Mouse (Mus musculus) ES-E14 (cell line): ENCODE data around the gene Cdh13. TPM values are rescaled to one million over a fixed set of nuclear protein-coding genes. Genes with fewer than 3 reads are reported as not detected.
A peak's percentile ranks its signal among the peaks of the same experiment; 100 is the strongest.
"Not testable (repeated sequence)": the region's sequence is repeated elsewhere in the genome, so short reads cannot be mapped to it uniquely, and the experiment has no call there.

Experiments used
- DNase-seq: peaks from one replicate; pipeline ENCODE4 v3.0.0-alpha.2; 2013; ENCODE audit warnings: low read depth, low spot score
- H3K27ac ChIP-seq: 2 replicates; pipeline ENCODE4 v1.5.1; 2012; ENCODE audit warnings: low read depth, mild to moderate bottlenecking, low read length, moderate library complexity, mixed read lengths; ENCODE audit not compliant: poor library complexity, insufficient read depth, severe bottlenecking
- H3K36me3 ChIP-seq: 2 replicates; pipeline ENCODE4 v1.6.1; 2012; ENCODE audit warnings: mild to moderate bottlenecking, low read length, moderate library complexity, mixed read lengths; ENCODE audit not compliant: control insufficient read depth, poor library complexity, insufficient read depth, severe bottlenecking
- H3K4me1 ChIP-seq, 2 experiments: fragments of 150-350 bp in 1 of 2; sonication (generic) in 1 of 2; 2 replicates each; pipeline ENCODE4 v1.6.1; 2012; ENCODE audit warnings: low read length in 2 of 2, mild to moderate bottlenecking in 1 of 2, mixed read lengths in 1 of 2; ENCODE audit not compliant: control insufficient read depth in 2 of 2, insufficient read depth in 2 of 2, poor library complexity in 1 of 2
- H3K4me3 ChIP-seq, 2 experiments: fragments of 150-350 bp in 1 of 2; sonication (generic) in 1 of 2; 2 replicates each; pipeline ENCODE4 v1.5.1; 2012; ENCODE audit warnings: low read length in 2 of 2, low read depth in 1 of 2, mild to moderate bottlenecking in 1 of 2, mixed read lengths in 1 of 2; ENCODE audit not compliant: insufficient read depth in 1 of 2, poor library complexity in 1 of 2, severe bottlenecking in 1 of 2
- H3K9ac ChIP-seq: 2 replicates; pipeline ENCODE4 v1.6.1; 2012; ENCODE audit warnings: low read depth, mild to moderate bottlenecking, low read length, mixed read lengths; ENCODE audit not compliant: poor library complexity, insufficient read depth, severe bottlenecking
- H3K9me3 ChIP-seq: fragments of 150-350 bp; sonication (generic); 2 replicates; pipeline ENCODE4 v1.6.1; 2012; ENCODE audit warnings: low read depth, mild to moderate bottlenecking, low read length; ENCODE audit not compliant: control insufficient read depth, insufficient read depth
- CHD2 ChIP-seq: IDR thresholded peaks from 2 replicates; pipeline ENCODE4 v1.6.1; 2014; ENCODE audit warnings: mild to moderate bottlenecking, low read depth, low read length, inconsistent platforms
- HCFC1 ChIP-seq: IDR thresholded peaks from 2 replicates; pipeline ENCODE4 v1.6.1; 2012; ENCODE audit warnings: low read length, inconsistent platforms, borderline replicate concordance; ENCODE audit not compliant: insufficient read depth
- MAFK ChIP-seq: IDR thresholded peaks from 2 replicates; pipeline ENCODE4 v1.6.1; 2014; ENCODE audit warnings: mild to moderate bottlenecking, low read depth, low read length, inconsistent platforms; ENCODE audit not compliant: insufficient read depth
- ZC3H11A ChIP-seq: IDR thresholded peaks from 2 replicates; pipeline ENCODE4 v1.6.1; 2012; ENCODE audit warnings: low read depth, mild to moderate bottlenecking, inconsistent platforms, low read length, borderline replicate concordance
- ZNF384 ChIP-seq: IDR thresholded peaks from 2 replicates; pipeline ENCODE4 v1.6.1; 2012; ENCODE audit warnings: low read depth, low read length, inconsistent platforms
- in situ Hi-C, 2 experiments: fragments of 600-800 bp; cut with MboI; formaldehyde crosslinking; loops; one replicate each; pipeline ENCODE4 v1.15.1; 2025; ENCODE audit warnings: low sequenced_read_pairs in 2 of 2, inconsistent platforms in 1 of 2; ENCODE audit not compliant: unreplicated experiment in 2 of 2
- total RNA-seq: library from RNA; depleted of rRNA; stranded (reverse); fragments of 300-350 nt; gene quantifications from 2 replicates; pipeline ENCODE4 v1.2.3, GENCODE M21; 2012

Gene Cdh13
- total RNA-seq, 1 experiment = 1.3 TPM

DNA sequence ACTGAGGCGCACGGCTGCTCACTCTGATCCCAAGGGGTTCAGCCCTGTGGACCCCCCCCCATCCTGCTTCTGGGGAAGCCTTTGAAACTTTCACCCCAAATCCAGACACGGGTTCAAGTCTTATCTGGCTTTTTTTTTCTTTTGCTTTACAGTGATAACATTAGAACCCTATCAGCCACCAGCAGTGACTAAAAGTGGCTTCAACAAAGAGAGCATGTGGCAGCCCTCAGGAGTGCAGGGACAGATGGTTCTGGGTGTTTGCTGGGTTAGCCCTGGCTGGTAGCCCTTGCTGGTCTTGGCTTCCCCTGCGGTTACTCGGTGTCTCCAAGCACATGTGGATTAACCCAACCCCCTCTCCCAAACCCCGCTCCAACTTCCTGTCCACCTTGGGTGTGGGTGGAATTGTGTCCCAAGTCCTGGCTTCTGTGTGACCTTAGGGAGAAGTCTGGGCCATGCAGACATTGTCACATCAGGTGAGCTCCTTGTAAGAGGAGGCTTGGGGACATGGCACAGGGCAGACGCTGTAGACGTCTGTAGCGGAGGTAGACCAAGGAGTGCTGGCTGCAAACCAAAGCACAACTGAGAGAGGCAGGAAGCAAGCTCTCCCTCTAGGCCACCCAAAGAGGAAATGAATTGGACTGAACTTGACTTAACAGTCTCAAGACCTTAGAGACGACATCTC is 1069.6 kb downstream of the Cdh13 start:
- in situ Hi-C loops = no loop called here
- no peak overlapping the region for H3K9ac ChIP-seq
- no peak overlapping the region for H3K4me3 ChIP-seq
- no peak for TF ChIP-seq HCFC1
- no peak for TF ChIP-seq CHD2
- no peak for TF ChIP-seq MAFK
- no peak for TF ChIP-seq ZC3H11A
- no peak for TF ChIP-seq ZNF384
- H3K36me3 ChIP-seq = peaks cover 15% of the 10 kb centered on the region
- no peak for DNase-seq
- no peaks in the 10 kb centered on the region for H3K4me1 ChIP-seq
- H3K9me3 ChIP-seq = no peaks in the 10 kb centered on the region
- no peak overlapping the region for H3K27ac ChIP-seq

DNA sequence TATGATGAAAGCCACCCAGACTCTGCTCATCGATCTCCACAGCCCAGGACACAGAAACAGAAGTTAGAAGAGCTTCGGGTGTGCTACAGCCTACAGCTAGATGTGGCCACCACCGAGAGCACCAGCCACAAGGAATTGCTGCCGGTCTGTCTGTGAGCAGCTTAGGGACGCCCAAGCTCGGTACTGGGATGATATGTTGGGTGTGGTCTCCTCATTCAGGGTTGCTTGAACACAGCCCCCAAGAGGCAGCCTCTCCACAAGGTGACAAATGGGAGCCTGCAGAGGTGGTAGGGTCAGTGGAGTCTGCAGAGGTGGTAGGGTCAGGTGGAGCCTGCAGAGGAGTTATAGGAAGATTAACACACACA is 1070.1 kb downstream of the Cdh13 start:
- no peak overlapping the region for H3K9ac ChIP-seq
- TF ChIP-seq CHD2 = no peak
- no peak for TF ChIP-seq ZC3H11A
- no peak for TF ChIP-seq MAFK
- TF ChIP-seq ZNF384 = no peak
- TF ChIP-seq HCFC1 = no peak
- DNase-seq = no peak
- H3K27ac ChIP-seq = no peak overlapping the region
- H3K9me3 ChIP-seq = no peaks in the 10 kb centered on the region
- peaks cover 11% of the 10 kb centered on the region; the same call in 1 of the 2 replicates for H3K36me3 ChIP-seq
- no peak overlapping the region for H3K4me3 ChIP-seq
- in situ Hi-C loops = no loop called here
- no peaks in the 10 kb centered on the region for H3K4me1 ChIP-seq

DNA sequence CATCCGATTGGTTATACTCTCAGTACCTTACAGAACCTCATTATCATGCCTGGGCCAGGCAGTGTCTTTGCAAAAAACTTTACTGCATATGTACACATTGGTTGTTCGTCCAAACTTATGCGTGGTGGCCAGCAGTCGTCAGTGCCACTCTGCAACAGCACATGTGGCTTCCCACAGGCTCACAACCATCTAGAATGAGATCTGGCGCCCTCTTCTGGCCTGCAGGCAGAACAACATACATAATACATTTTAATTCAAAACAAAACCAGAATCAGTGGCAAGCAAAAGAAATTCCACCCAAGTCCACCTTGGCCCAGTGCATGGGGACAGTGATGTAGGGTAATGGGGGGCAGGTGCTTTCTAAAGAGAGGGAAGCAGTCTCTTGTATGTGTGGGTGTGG is 1073.1 kb downstream of the Cdh13 start:
- H3K4me1 ChIP-seq, H3K36me3 ChIP-seq, H3K9me3 ChIP-seq, H3K27ac ChIP-seq, H3K9ac ChIP-seq, H3K4me3 ChIP-seq, in situ Hi-C loops: not testable (repeated sequence)
- DNase-seq = peak; percentile 45

DNA sequence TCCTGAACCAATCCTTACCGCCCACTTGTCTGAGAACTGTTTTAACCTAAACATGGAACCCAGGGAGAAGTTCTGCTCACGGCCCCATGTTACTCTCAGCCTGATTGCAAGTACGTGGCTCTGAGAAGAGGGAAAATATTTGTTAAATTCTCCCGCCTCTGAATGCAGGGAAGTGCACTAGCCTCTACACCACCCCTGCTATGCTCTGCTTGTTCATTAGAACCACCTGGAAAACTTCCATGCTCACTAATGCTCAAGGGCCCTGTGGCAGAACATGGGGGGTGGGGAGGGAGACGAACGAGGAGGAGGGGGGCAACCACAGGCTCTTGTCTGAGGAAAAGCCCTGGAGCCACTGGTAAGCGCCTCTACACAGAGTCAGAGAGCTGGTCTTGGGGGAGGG is 1074.6 kb downstream of the Cdh13 start:
- TF ChIP-seq ZNF384 (no peak), MAFK (no peak), HCFC1 (no peak), CHD2 (no peak), ZC3H11A (no peak)
- no peak overlapping the region for H3K9ac ChIP-seq
- no peaks in the 10 kb centered on the region for H3K9me3 ChIP-seq
- in situ Hi-C loops = no loop called here
- no peaks in the 10 kb centered on the region for H3K36me3 ChIP-seq
- no peak for DNase-seq
- no peak overlapping the region for H3K4me3 ChIP-seq
- no peak overlapping the region for H3K27ac ChIP-seq
- H3K4me1 ChIP-seq = no peaks in the 10 kb centered on the region

DNA sequence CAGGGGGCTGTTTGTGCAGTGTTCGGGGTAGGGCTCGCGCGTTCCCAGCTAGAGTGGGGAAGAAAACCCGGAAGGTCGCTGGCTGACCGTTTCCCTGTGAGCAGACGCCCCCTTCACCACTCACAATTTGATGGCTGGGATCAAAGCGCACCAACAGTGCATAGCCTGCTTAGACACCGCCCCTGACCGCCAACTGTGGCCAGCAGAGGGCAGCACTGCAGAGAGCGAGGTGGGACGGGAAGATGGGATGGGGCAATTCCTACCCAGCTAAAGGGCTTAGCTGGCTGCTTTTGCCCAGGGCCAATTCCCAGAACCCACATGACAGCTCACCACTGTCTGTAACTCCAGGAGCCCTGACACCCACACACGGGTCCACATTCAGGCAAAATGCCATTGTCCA is 1075.3 kb downstream of the Cdh13 start:
- no peak overlapping the region for H3K27ac ChIP-seq
- no peaks in the 10 kb centered on the region for H3K4me1 ChIP-seq
- H3K9ac ChIP-seq = no peak overlapping the region
- no peak overlapping the region for H3K4me3 ChIP-seq
- TF ChIP-seq ZNF384 (no peak), ZC3H11A (no peak), CHD2 (no peak), MAFK (no peak)
- in situ Hi-C loops = no loop called here
- H3K9me3 ChIP-seq = no peaks in the 10 kb centered on the region
- no peaks in the 10 kb centered on the region for H3K36me3 ChIP-seq
- DNase-seq = peak; percentile 83
